Comparison of ENCODE assay signal across 21 mouse cellular contexts in genomic region chr5:123162942-123163341, GRCm38 (mm10). TPM values are rescaled to one million over a fixed set of nuclear protein-coding genes. Genes with fewer than 3 reads are reported as not detected.
DNase-seq lines count a peak whose midpoint lies in the region; ATAC-seq and TF ChIP-seq lines count a peak whose summit lies in the region.
"Had no signal": no experiment of that assay in that cellular context is flagged by ENCODE, and none has a peak within 500 bp of the region (broad histone marks: within the 10 kb centered on the region; RNA-seq: fewer than 3 reads in every experiment).

No protein-coding gene starts in this region.

- DNase-seq in layer of hippocampus, adult 2 months (ENCODE audit: low spot score in 2 of 2): no peak
- DNase-seq in layer of hippocampus, postnatal 14 days (ENCODE audit: low spot score in 2 of 2): no peak
- DNase-seq in 3T3-L1 (ENCODE audit: low read depth, low spot score) (peak; percentile 34), ES-CJ7 (ENCODE audit: low read depth, low spot score) (peak; percentile 75)
- DNase-seq in frontal cortex, adult 2 months (ENCODE audit: extremely low spot score in 1 of 2, low spot score in 1 of 2): no peak
- no peak for DNase-seq in right cerebral cortex, postnatal 14 days
- DNase-seq: adrenal gland, postnatal 10 days; cerebellum, adult 8-10 months; gastrocnemius, postnatal 25 days; heart, postnatal 10 days; kidney, postnatal 10 days; right cerebral cortex, postnatal 25 days; thymus, postnatal 36 days had no signal

- ATAC-seq in intestine, postnatal 0 days: peak; percentile 20; the same call in 1 of the 2 replicates
- ATAC-seq: hindbrain, postnatal 0 days had no signal

- peaks cover 82% of the 10 kb centered on the region for H3K36me3 ChIP-seq in intestine, postnatal 0 days (ENCODE audit: control insufficient read depth, insufficient read depth)

- 83% methylated on average over 9 of the region's 9 CpGs for WGBS in intestine, postnatal 0 days

- TF ChIP-seq CTCF in layer of hippocampus, adult 2 months (conservative IDR thresholded peaks at IDR 0.05): 0 out of 2 replicates have a peak, but pooled peaks have one; percentile 22
- no peak for TF ChIP-seq CTCF in intestine, postnatal 0 days (IDR thresholded peaks at IDR 0.05; ENCODE audit: low read depth)

- no peaks in the 10 kb centered on the region for H3K9me3 ChIP-seq in intestine, postnatal 0 days (ENCODE audit: control insufficient read depth)
- H3K9me3 ChIP-seq: embryonic facial prominence, embryonic 13.5 days; forebrain, embryonic 10.5 days; limb, embryonic 12.5 days; neural tube, embryonic 12.5 days had no signal

- H3K4me3 ChIP-seq in layer of hippocampus, adult 2 months: no peak overlapping the region
- no peak overlapping the region for H3K4me3 ChIP-seq in intestine, postnatal 0 days (ENCODE audit: low read depth, low read length)
- H3K4me3 ChIP-seq: embryonic facial prominence, embryonic 13.5 days; forebrain, embryonic 10.5 days; limb, embryonic 12.5 days; neural tube, embryonic 12.5 days had no signal

- no peaks in the 10 kb centered on the region for H3K27me3 ChIP-seq in intestine, postnatal 0 days (replicated peaks; ENCODE audit: control insufficient read depth, insufficient read depth, low read length)
- H3K27me3 ChIP-seq: embryonic facial prominence, embryonic 13.5 days; limb, embryonic 12.5 days; neural tube, embryonic 12.5 days had no signal

- peak overlapping the region; percentile 18; the same call in 1 of the 2 replicates for H3K27ac ChIP-seq in layer of hippocampus, adult 2 months
- no peak overlapping the region for H3K27ac ChIP-seq in intestine, postnatal 0 days (ENCODE audit: low read depth, low read length)
- H3K27ac ChIP-seq: embryonic facial prominence, embryonic 13.5 days; forebrain, embryonic 10.5 days; hindbrain, postnatal 0 days; limb, embryonic 12.5 days; neural tube, embryonic 12.5 days had no signal

- H3K4me1 ChIP-seq in intestine, postnatal 0 days (replicated peaks; ENCODE audit: control insufficient read depth, insufficient read depth, low read length): no peaks in the 10 kb centered on the region
- H3K4me1 ChIP-seq: forebrain, embryonic 10.5 days; limb, embryonic 12.5 days; neural tube, embryonic 12.5 days had no signal

- H3K9ac ChIP-seq in intestine, postnatal 0 days (ENCODE audit: low read depth, low read length): no peak overlapping the region
- H3K9ac ChIP-seq: embryonic facial prominence, embryonic 13.5 days; limb, embryonic 12.5 days; neural tube, embryonic 12.5 days had no signal

- H3K4me2 ChIP-seq in intestine, postnatal 0 days (replicated peaks; ENCODE audit: low read depth): no peak overlapping the region
- H3K4me2 ChIP-seq: embryonic facial prominence, embryonic 13.5 days; limb, embryonic 12.5 days; neural tube, embryonic 12.5 days had no signal

RNA-seq across cellular contexts. Expression of gene Psmd9, which starts 6.3 kb away (rescaled TPM):
- total RNA-seq in layer of hippocampus, adult 2 months (2021): 10 to 100 TPM; 27.8 to 30.4 TPM
- 10 to 100 TPM; 30.9 to 42.8 TPM for total RNA-seq in layer of hippocampus, postnatal 14 days (2021)
- 50.9 and 57.5 TPM in 2 replicates for polyA plus RNA-seq in intestine, postnatal 0 days (2015; fragmentation: Nextera tagmentation; extraction: Ambion mirVana)
- 26.3 and 30.2 TPM in 2 replicates for polyA plus RNA-seq in frontal cortex, adult 2 months (2012; rRNA removed)

RNA-seq across cellular contexts. Expression of gene Hpd, which starts 19.6 kb away (rescaled TPM):
- total RNA-seq in layer of hippocampus, adult 2 months (2021): not detected
- total RNA-seq in layer of hippocampus, postnatal 14 days (2021): not detected
- polyA plus RNA-seq in intestine, postnatal 0 days (2015; fragmentation: Nextera tagmentation; extraction: Ambion mirVana): 3.9 and 4.7 TPM in 2 replicates
- not detected in 2 replicates for polyA plus RNA-seq in frontal cortex, adult 2 months (2012; rRNA removed)
- total RNA-seq: gastrocnemius, postnatal 25 days; heart, postnatal 10 days; hindbrain, postnatal 0 days; left cerebral cortex, adult 8-10 months had no signal
- polyA plus RNA-seq: cortical plate, adult 2 months; embryonic facial prominence, embryonic 13.5 days; hindbrain, postnatal 0 days; limb, embryonic 12.5 days; neural tube, embryonic 12.5 days had no signal

RNA-seq across cellular contexts. Expression of gene Setd1b, which starts 20.9 kb away (rescaled TPM):
- 10 to 100 TPM; 31.2 to 39.4 TPM for total RNA-seq in layer of hippocampus, adult 2 months (2021)
- 10 to 100 TPM; 31.1 to 31.2 TPM for total RNA-seq in layer of hippocampus, postnatal 14 days (2021)
- polyA plus RNA-seq in intestine, postnatal 0 days (2015; fragmentation: Nextera tagmentation; extraction: Ambion mirVana): 5.4 and 6.7 TPM in 2 replicates
- polyA plus RNA-seq in frontal cortex, adult 2 months (2012; rRNA removed): 12.7 and 13.1 TPM in 2 replicates

RNA-seq across cellular contexts. Expression of gene Rhof, which starts 30.4 kb away (rescaled TPM):
- 10 to 100 TPM; 43.3 to 46.3 TPM for total RNA-seq in layer of hippocampus, adult 2 months (2021)
- total RNA-seq in layer of hippocampus, postnatal 14 days (2021): 10 to 100 TPM; 42.3 to 42.9 TPM
- 17.0 TPM in 2 replicates for polyA plus RNA-seq in intestine, postnatal 0 days (2015; fragmentation: Nextera tagmentation; extraction: Ambion mirVana)
- 37.7 and 43.4 TPM in 2 replicates for polyA plus RNA-seq in frontal cortex, adult 2 months (2012; rRNA removed)

Comparison
In these comparisons a context has a peak if more than half of its experiments do, and no peak if none do; other contexts are left out.
1. DNase-seq: peak in 3T3-L1 (single experiment) and ES-CJ7 (single experiment); none in layer of hippocampus, adult 2 months (0 of 2), layer of hippocampus, postnatal 14 days (0 of 2), frontal cortex, adult 2 months (0 of 2) and right cerebral cortex, postnatal 14 days (single experiment).